Mouse (Mus musculus) yolk sac, embryonic 10.5 days (tissue): ENCODE data around the gene Rras2.

Source experiments
- DNase-seq: peaks from one replicate; pipeline ENCODE4 v3.0.0-alpha.2; 2017; ENCODE audit warnings: low spot score

Gene Rras2

DNA sequence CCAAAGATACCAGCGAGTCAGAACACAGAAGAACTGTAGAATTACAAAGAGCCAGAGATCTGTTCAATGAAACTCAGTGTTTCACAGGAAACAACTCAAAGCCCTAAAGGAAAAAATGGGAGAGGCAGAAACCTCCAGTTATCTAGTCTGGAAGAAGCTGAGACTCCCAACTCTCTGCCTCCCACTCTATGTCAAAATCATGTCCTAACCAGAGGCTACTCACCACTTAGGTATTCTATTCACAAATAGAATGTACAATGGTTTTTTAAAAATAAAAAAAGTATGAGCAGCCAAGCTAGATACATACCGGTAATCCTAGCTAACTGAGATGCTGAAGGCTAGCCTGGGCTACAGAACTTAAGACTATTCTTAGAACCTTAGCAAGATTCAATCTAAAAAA, 3.3 kb downstream of the Rras2 start:
- no peak for DNase-seq

GRCm38 (mm10) chr7:114110500-114110899, 7.1 kb downstream of the Rras2 start:
- DNase-seq: peak; percentile 60

GRCm38 (mm10) chr7:114105886-114106285, 11.7 kb downstream of the Rras2 start:
- no peak for DNase-seq

DNA sequence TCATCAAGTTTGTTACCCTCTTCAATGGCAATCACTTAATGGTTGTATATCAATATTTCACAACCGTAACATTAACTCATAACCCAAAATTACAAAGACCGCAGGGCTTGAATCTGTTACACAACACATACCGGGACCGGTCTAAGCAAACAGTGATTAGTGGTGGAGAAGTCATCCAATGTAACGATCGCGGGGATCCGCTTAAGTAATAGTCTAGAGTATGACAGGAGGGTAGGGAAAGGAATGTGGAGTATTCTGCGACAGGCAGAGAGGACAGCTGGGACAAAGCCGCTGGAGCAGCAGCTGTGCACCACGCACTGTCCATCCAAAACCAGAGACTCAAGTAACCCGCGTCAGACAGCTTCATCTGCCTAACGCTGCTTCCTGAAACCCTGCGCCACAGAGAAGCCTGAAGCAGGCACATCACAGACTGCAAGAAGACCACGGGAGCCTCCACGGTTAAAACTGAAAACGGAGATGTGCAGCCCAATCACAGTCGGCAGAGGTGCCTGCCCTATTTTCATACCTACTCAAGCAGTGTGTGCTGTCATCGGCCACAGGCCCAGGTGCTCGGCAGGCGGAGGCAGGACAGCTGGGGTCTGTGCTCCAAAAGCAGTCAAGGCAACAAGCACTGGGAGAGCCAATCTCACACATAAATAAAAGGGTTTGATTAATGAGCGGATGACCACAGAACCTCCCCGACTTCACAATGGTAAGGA, 13.8 kb downstream of the Rras2 start:
- DNase-seq: no peak

DNA sequence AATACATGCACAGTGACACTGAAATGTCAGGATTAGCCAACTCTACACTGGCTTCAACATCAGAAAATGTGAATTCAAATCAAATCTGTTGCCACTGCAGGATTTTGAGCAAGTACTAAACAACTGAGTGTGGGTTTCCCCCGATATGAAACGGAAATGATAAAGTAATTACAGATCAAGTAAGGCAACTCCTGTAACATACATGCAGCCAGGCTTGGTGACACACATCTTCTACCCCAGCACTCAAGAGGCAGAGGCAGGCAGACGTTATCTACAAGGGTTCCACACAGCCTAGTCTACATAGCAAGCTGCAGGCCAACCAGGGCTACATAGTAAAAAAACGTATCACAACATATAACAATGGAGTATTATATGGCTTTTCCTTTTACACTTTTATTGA, 14.4 kb downstream of the Rras2 start:
- no peak for DNase-seq

- no peak for DNase-seq
These were observed 15.0 kb downstream of the Rras2 start for GRCm38 (mm10) chr7:114102609-114103008.

DNA sequence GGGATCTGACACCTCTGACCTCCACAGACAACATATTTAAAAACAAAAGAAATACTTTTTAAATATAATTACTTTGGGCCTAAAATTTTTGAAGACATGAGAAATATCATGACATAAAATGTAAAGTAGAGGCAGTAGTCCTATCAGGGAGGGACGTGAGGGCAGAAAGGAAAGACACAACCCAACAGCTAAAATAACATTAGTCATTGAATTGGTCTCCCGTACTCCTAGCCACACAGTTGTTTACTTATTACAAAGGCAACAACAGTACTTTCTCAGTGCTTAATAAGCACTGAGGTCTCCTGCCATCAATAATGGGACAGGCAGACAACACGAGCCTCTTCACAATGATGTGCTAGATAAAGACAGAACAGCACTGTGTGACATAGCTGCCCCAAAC, 16.2 kb downstream of the Rras2 start:
- no peak for DNase-seq

- DNase-seq: no peak
These were observed 23.9 kb downstream of the Rras2 start for GRCm38 (mm10) chr7:114093548-114094174.

GRCm38 (mm10) chr7:114090892-114091545, 26.6 kb downstream of the Rras2 start:
- no peak for DNase-seq

DNA sequence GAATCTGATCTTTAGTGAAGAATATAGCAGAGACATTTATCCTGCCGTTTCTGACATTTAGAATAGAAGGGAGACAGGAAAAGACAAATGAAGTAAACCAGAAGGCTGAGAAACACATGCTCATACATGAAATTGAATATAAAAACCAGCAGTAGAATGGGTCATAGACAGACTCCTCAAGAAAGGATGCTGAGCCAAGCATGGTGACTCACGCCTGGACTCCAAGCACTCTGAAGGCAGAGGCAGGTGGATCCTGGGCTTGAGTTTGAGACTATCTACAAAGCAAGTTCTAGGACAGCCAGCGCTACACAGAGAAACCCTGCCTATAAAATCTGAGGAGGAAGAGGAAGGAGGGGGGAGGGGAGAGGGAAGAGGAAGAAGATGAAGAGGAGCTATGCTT, 27.4 kb downstream of the Rras2 start:
- DNase-seq: no peak

GRCm38 (mm10) chr7:114088918-114089317, 28.7 kb downstream of the Rras2 start:
- no peak for DNase-seq

- DNase-seq: no peak
These were observed 29.6 kb downstream of the Rras2 start for GRCm38 (mm10) chr7:114087986-114088385.

DNA sequence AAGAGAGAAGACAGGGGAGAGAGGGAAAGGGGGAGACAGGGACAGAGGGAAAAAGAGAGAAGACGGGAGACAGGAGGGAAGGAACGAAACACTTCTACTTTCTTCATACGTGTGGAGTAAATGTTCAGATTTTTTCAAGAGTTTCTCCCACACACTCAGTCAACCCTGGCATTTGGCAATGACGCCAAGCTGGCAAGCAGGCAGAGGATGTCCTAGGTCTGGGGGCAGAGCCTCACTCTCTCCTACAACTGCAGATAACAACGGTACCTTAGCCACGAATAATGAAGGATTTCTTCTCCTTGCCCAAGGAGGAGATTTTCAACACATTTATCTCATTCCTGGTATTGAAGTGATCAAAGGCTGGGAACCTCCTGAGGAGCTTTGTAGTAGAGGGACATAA, 30.2 kb downstream of the Rras2 start:
- DNase-seq: no peak

DNA sequence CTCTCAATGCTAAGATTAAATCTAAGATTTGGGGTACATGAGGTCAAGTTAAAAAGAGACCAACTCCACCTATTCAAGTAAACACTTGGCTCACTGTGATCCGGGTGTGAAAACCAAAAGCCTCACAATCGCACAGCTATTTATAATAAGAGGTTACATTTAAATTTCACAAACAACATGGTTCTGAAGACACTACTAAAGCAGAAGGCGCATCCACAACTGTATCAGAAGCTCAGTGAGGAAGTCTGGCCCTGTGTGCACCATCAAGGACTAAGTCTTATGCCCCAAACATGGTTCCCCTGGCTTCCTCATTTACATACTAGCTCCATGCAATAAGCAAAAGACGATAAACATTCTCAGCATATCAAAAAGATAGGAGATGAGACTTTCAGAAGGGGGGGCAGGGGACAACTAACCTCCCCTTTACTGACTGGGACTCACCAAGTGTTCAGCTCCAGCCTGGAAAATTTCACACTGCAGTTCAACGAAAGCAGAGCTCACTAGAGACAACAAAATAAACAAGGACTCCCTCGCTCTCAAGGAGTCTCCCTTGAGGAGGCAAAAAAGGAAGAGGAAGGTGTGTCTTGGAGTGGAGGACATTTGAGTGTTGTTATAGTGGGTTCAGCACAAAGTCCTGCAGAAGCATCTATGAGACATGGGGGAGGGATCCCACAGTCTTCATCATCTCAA, 31.4 kb downstream of the Rras2 start:
- no peak for DNase-seq

- no peak for DNase-seq
These were observed 33.8 kb downstream of the Rras2 start for GRCm38 (mm10) chr7:114083760-114084159.

- no peak for DNase-seq
These were observed 34.5 kb downstream of the Rras2 start for GRCm38 (mm10) chr7:114083088-114083487.

DNA sequence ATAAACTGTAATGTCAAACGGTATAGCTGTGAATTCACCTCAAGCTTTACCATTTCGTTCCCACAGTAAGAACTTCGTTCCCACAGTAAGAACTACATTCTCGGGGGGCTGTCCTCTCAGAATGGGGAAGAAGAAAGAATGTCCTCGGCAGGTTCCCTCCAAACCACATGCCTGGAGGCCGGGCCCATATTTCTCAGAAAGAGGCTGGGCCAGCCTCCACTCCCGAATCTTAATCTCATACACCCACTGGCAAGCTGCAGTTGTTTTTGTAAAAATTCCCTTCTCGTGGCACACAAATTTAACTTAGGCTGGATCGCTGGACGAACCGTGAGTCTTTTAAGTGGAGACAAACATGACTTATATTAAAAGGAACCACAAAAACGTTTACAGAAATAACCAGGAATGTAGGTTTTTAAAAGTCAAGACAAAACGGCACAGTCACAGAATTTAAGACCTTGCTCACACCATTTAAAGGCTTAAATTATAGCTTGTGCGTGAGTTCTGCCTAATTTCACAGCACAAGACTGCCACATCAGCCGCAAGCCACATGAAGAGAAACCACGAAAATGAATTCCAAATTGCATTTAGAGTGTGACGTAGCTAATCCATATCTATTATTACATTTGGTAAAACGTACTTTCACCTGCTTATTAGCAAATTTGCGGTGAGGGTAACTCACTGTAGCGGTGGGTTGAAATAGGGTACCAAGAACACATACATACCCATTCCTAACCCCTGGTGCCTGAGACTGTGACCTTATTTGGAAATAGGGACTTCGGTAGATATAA, 35.8 kb downstream of the Rras2 start:
- DNase-seq: no peak

DNA sequence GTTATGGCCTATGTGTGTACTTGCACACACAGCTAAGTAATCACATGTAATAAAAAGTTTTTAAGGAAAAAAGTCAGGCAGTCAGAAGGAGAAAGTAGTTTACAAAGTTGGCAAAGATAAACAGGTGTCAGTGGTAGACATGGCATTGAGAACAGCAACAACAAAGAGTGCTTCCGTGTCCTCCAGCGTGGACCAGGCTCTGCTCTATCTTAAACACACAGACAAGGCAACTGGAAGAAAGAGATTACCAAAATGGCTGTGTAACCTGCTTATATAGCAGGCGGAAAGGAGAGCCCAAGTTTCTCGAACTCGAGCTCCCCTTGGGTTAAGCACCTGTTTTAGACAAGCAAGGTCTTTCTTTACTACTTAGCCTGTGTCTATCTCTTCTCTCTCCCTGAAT, 37.3 kb downstream of the Rras2 start:
- no peak for DNase-seq

DNA sequence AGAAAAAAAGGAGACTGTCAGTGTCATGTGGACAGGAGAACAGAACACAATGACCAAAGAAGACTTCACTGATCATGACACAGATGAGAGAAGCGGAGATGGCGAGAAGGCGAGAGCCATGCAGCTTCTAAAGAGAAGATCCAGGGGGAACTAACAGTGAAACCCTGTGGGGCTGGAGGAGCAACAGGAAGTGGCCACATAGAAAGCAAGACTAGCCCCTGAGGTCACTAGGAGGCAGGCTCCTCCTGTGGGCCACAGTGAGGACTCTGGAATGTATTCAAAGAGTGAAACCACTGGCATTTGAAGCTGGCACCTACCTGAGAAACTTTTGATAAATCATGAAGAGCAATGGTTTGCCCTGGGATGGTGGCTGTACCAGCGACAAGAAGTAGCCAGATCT, 38.2 kb downstream of the Rras2 start:
- no peak for DNase-seq

GRCm38 (mm10) chr7:114074595-114074994, 43.0 kb downstream of the Rras2 start:
- DNase-seq: peak; percentile 75

GRCm38 (mm10) chr7:114074133-114074532, 43.4 kb downstream of the Rras2 start:
- peak; percentile 70 for DNase-seq
